10 mouse cellular contexts compared by ENCODE assay signal in the genomic region with DNA sequence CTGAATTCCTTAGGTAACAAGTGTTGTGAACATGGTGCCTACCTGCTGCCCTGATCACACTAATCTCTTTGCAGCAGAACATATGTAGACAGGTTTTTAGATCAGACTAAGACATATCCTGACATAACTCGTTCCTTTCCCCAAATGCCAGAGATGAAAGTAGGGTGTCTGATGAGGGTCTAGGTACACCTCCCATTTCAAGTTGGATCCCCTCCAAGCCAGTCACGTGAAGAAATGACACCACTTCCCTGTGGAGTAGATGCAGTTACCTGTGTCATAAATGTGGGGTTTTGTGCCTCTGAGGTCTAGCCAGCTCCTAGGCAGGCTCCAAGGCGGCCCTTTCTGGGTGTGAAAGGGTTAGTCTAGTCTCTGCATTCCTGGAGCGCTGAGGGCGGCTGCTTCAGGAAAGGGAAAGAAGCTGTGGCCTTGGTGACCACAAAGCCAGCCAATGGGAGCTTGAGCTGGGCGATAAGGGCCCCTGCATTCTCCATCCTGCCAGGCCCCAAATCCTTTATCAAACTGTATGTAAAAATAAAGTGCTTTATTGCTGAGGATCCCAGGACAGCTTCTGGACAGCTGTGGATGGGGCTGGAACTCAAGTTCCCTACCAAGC. TPM values are rescaled to one million over a fixed set of nuclear protein-coding genes. Genes with fewer than 3 reads are reported as not detected.
A peak's percentile ranks its signal among the peaks of the same experiment; 100 is the strongest.
DNase-seq lines count a peak whose midpoint lies in the region; ATAC-seq lines count a peak whose summit lies in the region.
"Had no signal": no experiment of that assay in that cellular context is flagged by ENCODE, and none has a peak within 500 bp of the region (broad histone marks: within the 10 kb centered on the region; RNA-seq: fewer than 3 reads in every experiment).

No protein-coding gene starts in this region.

- peak overlapping the region; percentile 51 for H3K4me2 ChIP-seq in heart, embryonic 15.5 days

- peak overlapping the region; percentile 32 for H3K4me3 ChIP-seq in heart, embryonic 15.5 days

- H3K27me3 ChIP-seq in heart, embryonic 15.5 days, result no peaks in the 10 kb centered on the region

- H3K27ac ChIP-seq in heart, embryonic 15.5 days, result peak overlapping the region; percentile 78

- no peak overlapping the region for H3K9ac ChIP-seq in heart, embryonic 15.5 days

- H3K36me3 ChIP-seq in heart, embryonic 15.5 days, result peaks cover 19% of the 10 kb centered on the region

- 8% methylated on average over 6 of the region's 6 CpGs for WGBS in heart, embryonic 15.5 days

- ATAC-seq in heart, embryonic 15.5 days (replicated peaks; ENCODE audit: insufficient number of reproducible peaks, insufficient read depth, low FRiP score, low read depth), result peak; percentile 86
- ATAC-seq in megakaryocyte progenitor cell, adult 5-6 weeks (replicated peaks; ENCODE audit: poor library complexity), result peak; percentile 60

- H3K4me1 ChIP-seq in heart, embryonic 15.5 days (replicated peaks), result peaks cover 26% of the 10 kb centered on the region

- no peaks in the 10 kb centered on the region for H3K9me3 ChIP-seq in heart, embryonic 15.5 days (replicated peaks)

- DNase-seq in adrenal gland, adult 2 months, result peak; percentile 19
- no peak for DNase-seq in adrenal gland, adult 18-20 months (ENCODE audit: low spot score in 2 of 2)
- DNase-seq in kidney, postnatal 4 days, result peak; percentile 32 to 44
- no peak for DNase-seq in kidney, postnatal 36 days
- no peak for DNase-seq in urinary bladder, postnatal 25 days (ENCODE audit: low spot score)
- DNase-seq in right cerebral cortex, adult 18-20 months, result no peak
- DNase-seq: cerebellum, postnatal 36 days had no signal

RNA-seq across cellular contexts. Expression of a gene that starts 11.9 kb away (rescaled TPM):
- 100 to 1,000 TPM; 160 to 227 TPM for total RNA-seq in adrenal gland, adult 2 months (2021)
- 33.4 and 41.8 TPM in 2 replicates for polyA plus RNA-seq in adrenal gland, adult 2 months (2012; rRNA removed)
- 100 to 1,000 TPM; 235 to 276 TPM for total RNA-seq in adrenal gland, adult 18-20 months (2021)
- polyA plus RNA-seq in heart, embryonic 15.5 days (2015; fragmentation: Nextera tagmentation; extraction: Ambion mirVana), result 175 and 176 TPM in 2 replicates
- total RNA-seq in megakaryocyte progenitor cell, adult 5-6 weeks (2015), result 97.9 and 114 TPM in 2 replicates
- 313 and 335 TPM in 2 replicates for total RNA-seq in megakaryocyte progenitor cell, adult 5-6 weeks (2017)

RNA-seq across cellular contexts. Expression of a gene that starts 12.2 kb away (rescaled TPM):
- 10 to 100 TPM; 38.0 to 40.9 TPM for total RNA-seq in adrenal gland, adult 2 months (2021)
- polyA plus RNA-seq in adrenal gland, adult 2 months (2012; rRNA removed), result 14.1 and 14.2 TPM in 2 replicates
- total RNA-seq in adrenal gland, adult 18-20 months (2021), result 10 to 100 TPM; 35.9 to 40.3 TPM
- polyA plus RNA-seq in heart, embryonic 15.5 days (2015; fragmentation: Nextera tagmentation; extraction: Ambion mirVana), result 29.8 and 37.7 TPM in 2 replicates
- 40.1 and 42.7 TPM in 2 replicates for total RNA-seq in megakaryocyte progenitor cell, adult 5-6 weeks (2015)
- total RNA-seq in megakaryocyte progenitor cell, adult 5-6 weeks (2017), result 24.7 and 29.4 TPM in 2 replicates

RNA-seq across cellular contexts. Expression of a gene that starts 21.3 kb away (rescaled TPM):
- not detected for total RNA-seq in adrenal gland, adult 2 months (2021)
- polyA plus RNA-seq in adrenal gland, adult 2 months (2012; rRNA removed), result 0.07 and 0.16 TPM in 2 replicates
- total RNA-seq in adrenal gland, adult 18-20 months (2021), result under 1 TPM in 1 of 2 experiments, not detected in 1; 0.13 TPM
- 0.44 and 0.58 TPM in 2 replicates for polyA plus RNA-seq in heart, embryonic 15.5 days (2015; fragmentation: Nextera tagmentation; extraction: Ambion mirVana)
- total RNA-seq in megakaryocyte progenitor cell, adult 5-6 weeks (2015), result not detected in 2 replicates
- not detected in 2 replicates for total RNA-seq in megakaryocyte progenitor cell, adult 5-6 weeks (2017)
- total RNA-seq: gastrocnemius, adult 8-10 months had no signal

RNA-seq across cellular contexts. Expression of a gene that starts 39.7 kb away (rescaled TPM):
- total RNA-seq in adrenal gland, adult 2 months (2021), result 1 to 10 TPM in 1 of 2 experiments, under 1 TPM in 1; 0.76 to 1.4 TPM
- 0.22 TPM in 1 of 2 replicates, not detected in the other for polyA plus RNA-seq in adrenal gland, adult 2 months (2012; rRNA removed)
- total RNA-seq in adrenal gland, adult 18-20 months (2021), result under 1 TPM; 0.67 to 0.76 TPM
- polyA plus RNA-seq in heart, embryonic 15.5 days (2015; fragmentation: Nextera tagmentation; extraction: Ambion mirVana), result 0.47 and 0.74 TPM in 2 replicates
- 0.30 TPM in 1 of 2 replicates, not detected in the other for total RNA-seq in megakaryocyte progenitor cell, adult 5-6 weeks (2015)
- total RNA-seq in megakaryocyte progenitor cell, adult 5-6 weeks (2017), result 0.24 and 0.50 TPM in 2 replicates

Comparison
In these comparisons a context has a peak if more than half of its experiments do, and no peak if none do; other contexts are left out.
1. DNase-seq: peak in adrenal gland, adult 2 months (single experiment) and kidney, postnatal 4 days (2 of 2); none in adrenal gland, adult 18-20 months (0 of 2), kidney, postnatal 36 days (0 of 2), urinary bladder, postnatal 25 days (single experiment) and right cerebral cortex, adult 18-20 months (single experiment).